8 mouse cellular contexts compared by ENCODE assay signal in genomic region chr15:98985240-98985981, GRCm38 (mm10). TPM values are rescaled to one million over a fixed set of nuclear protein-coding genes. Genes with fewer than 3 reads are reported as not detected.
DNase-seq lines count a peak whose midpoint lies in the region; ATAC-seq lines count a peak whose summit lies in the region.

No protein-coding gene starts in this region.

- H3K36me3 ChIP-seq in hindbrain, embryonic 15.5 days = no peaks in the 10 kb centered on the region

- ATAC-seq in hindbrain, embryonic 15.5 days (ENCODE audit: low FRiP score, low read depth) = peak; percentile 73

- H3K9me3 ChIP-seq in hindbrain, embryonic 15.5 days = no peaks in the 10 kb centered on the region

- peak; percentile 86 for DNase-seq in ZHBTc4 (ENCODE audit: low read depth, low spot score)
- peak; percentile 82 to 85 for DNase-seq in cerebellum, postnatal 25 days
- DNase-seq in gastrocnemius, adult 18-20 months (ENCODE audit: low spot score) = peak; percentile 82
- DNase-seq in layer of hippocampus, postnatal 36 days = peak; percentile 76 to 80
- peak; percentile 84 to 85 for DNase-seq in lung, postnatal 4 days
- DNase-seq in retina, postnatal 1 day = peak; percentile 86
- peak; percentile 38 for DNase-seq in urinary bladder, postnatal 10 days (ENCODE audit: low spot score)

- peaks cover 62% of the 10 kb centered on the region for H3K4me1 ChIP-seq in hindbrain, embryonic 15.5 days (replicated peaks)

- WGBS in hindbrain, embryonic 15.5 days = under 1% methylated on average over 29 of the region's 29 CpGs

- peak overlapping the region; percentile 81 for H3K4me2 ChIP-seq in hindbrain, embryonic 15.5 days

- H3K9ac ChIP-seq in hindbrain, embryonic 15.5 days = peak overlapping the region; percentile 70

- peak overlapping the region; percentile 43 for H3K4me3 ChIP-seq in hindbrain, embryonic 15.5 days

- H3K27me3 ChIP-seq in hindbrain, embryonic 15.5 days = no peaks in the 10 kb centered on the region

- H3K27ac ChIP-seq in hindbrain, embryonic 15.5 days (replicated peaks) = peak overlapping the region; percentile 96

RNA-seq across cellular contexts. Expression of gene Tuba1a, which starts 31.9 kb away (rescaled TPM):
- 10 to 100 TPM; 17.9 to 38.6 TPM for total RNA-seq in gastrocnemius, adult 18-20 months (2021)
- polyA plus RNA-seq in hindbrain, embryonic 15.5 days (2015; fragmentation: Nextera tagmentation; extraction: Ambion mirVana) = 14,750 and 15,534 TPM in 2 replicates
- total RNA-seq in layer of hippocampus, postnatal 36 days (2021) = 100 to 1,000 TPM; 868 to 949 TPM

RNA-seq across cellular contexts. Expression of gene Gm49450, which starts 32.1 kb away (rescaled TPM):
- total RNA-seq in gastrocnemius, adult 18-20 months (2021) = not detected
- not detected in 2 replicates for polyA plus RNA-seq in hindbrain, embryonic 15.5 days (2015; fragmentation: Nextera tagmentation; extraction: Ambion mirVana)
- not detected for total RNA-seq in layer of hippocampus, postnatal 36 days (2021)

RNA-seq across cellular contexts. Expression of gene Tuba1c, which starts 44.3 kb away (rescaled TPM):
- 1 to 10 TPM; 5.4 to 9.9 TPM for total RNA-seq in gastrocnemius, adult 18-20 months (2021)
- 22.5 and 25.3 TPM in 2 replicates for polyA plus RNA-seq in hindbrain, embryonic 15.5 days (2015; fragmentation: Nextera tagmentation; extraction: Ambion mirVana)
- total RNA-seq in layer of hippocampus, postnatal 36 days (2021) = 10 to 100 TPM; 56.8 to 66.3 TPM

RNA-seq across cellular contexts. Expression of gene Tuba1b, which starts 51.0 kb away (rescaled TPM):
- 10 to 100 TPM; 15.6 to 29.6 TPM for total RNA-seq in gastrocnemius, adult 18-20 months (2021)
- 1,411 and 1,419 TPM in 2 replicates for polyA plus RNA-seq in hindbrain, embryonic 15.5 days (2015; fragmentation: Nextera tagmentation; extraction: Ambion mirVana)
- 100 to 1,000 TPM; 469 to 520 TPM for total RNA-seq in layer of hippocampus, postnatal 36 days (2021)

Comparison
In these comparisons a context has a peak if more than half of its experiments do, and no peak if none do; other contexts are left out.
1. Peak in every context shown above with its lines: DNase-seq, ATAC-seq, H3K4me3 ChIP-seq and H3K27ac ChIP-seq.
2. RNA of gene Tuba1a, which starts 31.9 kb away (total RNA-seq): 868 to 949 TPM in layer of hippocampus, postnatal 36 days; 17.9 to 38.6 TPM in gastrocnemius, adult 18-20 months; every median in the first group is over 10 times any median in the second.
3. RNA of gene Tuba1c, which starts 44.3 kb away (total RNA-seq): 56.8 to 66.3 TPM in layer of hippocampus, postnatal 36 days; 5.4 to 9.9 TPM in gastrocnemius, adult 18-20 months; every median in the first group is over 4 times any median in the second.